Mouse (Mus musculus) embryonic facial prominence, embryonic 11.5 days (tissue): ENCODE data around the gene Gm28035. TPM values are rescaled to one million over a fixed set of nuclear protein-coding genes. Genes with fewer than 3 reads are reported as not detected.

Experiments
- ATAC-seq: fragments of 200-750 bp; cut with Nextera tagmentation; replicated peaks from 2 replicates; pipeline ENCODE4 v1.8.0; 2017; ENCODE audit warnings: low read depth; ENCODE audit not compliant: insufficient number of reproducible peaks, low FRiP score, low TSS enrichment
- DNase-seq: peaks from one replicate; pipeline ENCODE4 v3.0.0-alpha.2; 2015; ENCODE audit warnings: low spot score
- H3K27ac ChIP-seq: fragments of 300-500 bp; sonication (generic); replicated peaks from 2 replicates; pipeline ENCODE4 v1.5.1; 2014; ENCODE audit warnings: mild to moderate bottlenecking, low read depth, low read length, control low read depth
- H3K27me3 ChIP-seq: fragments of 300-500 bp; sonication (generic); 2 replicates; pipeline ENCODE4 v1.6.1; 2014; ENCODE audit warnings: mild to moderate bottlenecking, low read length, moderate library complexity, mixed read lengths; ENCODE audit not compliant: control insufficient read depth, insufficient read depth
- H3K36me3 ChIP-seq: fragments of 300-500 bp; sonication (generic); replicated peaks from 2 replicates; pipeline ENCODE4 v1.6.1; 2014; ENCODE audit warnings: low read depth, mild to moderate bottlenecking, low read length, moderate library complexity, mixed read lengths; ENCODE audit not compliant: control insufficient read depth, insufficient read depth
- H3K4me1 ChIP-seq: fragments of 300-500 bp; sonication (generic); 2 replicates; pipeline ENCODE4 v1.6.1; 2014; ENCODE audit warnings: low read length, mixed read lengths; ENCODE audit not compliant: control insufficient read depth, insufficient read depth
- H3K4me2 ChIP-seq: fragments of 300-500 bp; sonication (generic); 2 replicates; pipeline ENCODE4 v1.6.1; 2014; ENCODE audit warnings: low read depth, mild to moderate bottlenecking, control low read depth, low read length, moderate library complexity
- H3K4me3 ChIP-seq: fragments of 300-500 bp; sonication (generic); 2 replicates; pipeline ENCODE4 v1.5.1; 2014; ENCODE audit warnings: low read depth, low read length, control low read depth
- H3K9ac ChIP-seq: fragments of 300-500 bp; sonication (generic); replicated peaks from 2 replicates; pipeline ENCODE4 v1.6.1; 2014; ENCODE audit warnings: mild to moderate bottlenecking, control low read depth, low read length
- H3K9me3 ChIP-seq: fragments of 300-500 bp; sonication (generic); replicated peaks from 2 replicates; pipeline ENCODE4 v1.6.1; 2016; ENCODE audit warnings: mild to moderate bottlenecking, low read length, inconsistent platforms, mixed read lengths; ENCODE audit not compliant: control insufficient read depth
- WGBS: fragments of 180-500 bp; shearing (Covaris S2); extraction: QIAGEN DNeasy Blood & Tissue Kit; methylation state at CpG from one replicate; pipeline ENCODE4 v1.1.7; 2014; 5-methylcytosine and 5-hydroxymethylcytosine counted together
- polyA plus RNA-seq: library from polyadenylated mRNA; unstranded; fragments of >200 nt; fragmentation: Nextera tagmentation; extraction: Ambion mirVana; gene quantifications from 2 replicates; pipeline ENCODE4 v1.2.1, GENCODE M21; 2014

Gm28035 gene
- polyA plus RNA-seq, 1 experiment from 2014 or later = 0.13 TPM

GRCm38 (mm10) chr2:30309351-30309750 is 69.0 kb downstream of the Gm28035 start:
- peaks cover 19% of the 10 kb centered on the region for H3K36me3 ChIP-seq
- 93% methylated on average over 3 of the region's 3 CpGs for WGBS
- no peak overlapping the region for H3K27ac ChIP-seq
- ATAC-seq = no peak
- H3K4me3 ChIP-seq = no peak overlapping the region
- H3K4me2 ChIP-seq = no peak overlapping the region
- no peak for DNase-seq
- no peaks in the 10 kb centered on the region for H3K27me3 ChIP-seq
- no peaks in the 10 kb centered on the region for H3K4me1 ChIP-seq
- H3K9me3 ChIP-seq = no peaks in the 10 kb centered on the region
- no peak overlapping the region for H3K9ac ChIP-seq

- no peak overlapping the region for H3K9ac ChIP-seq
- no peaks in the 10 kb centered on the region for H3K27me3 ChIP-seq
- H3K4me2 ChIP-seq = no peak overlapping the region
- no peak for ATAC-seq
- no peaks in the 10 kb centered on the region for H3K9me3 ChIP-seq
- H3K4me1 ChIP-seq = no peaks in the 10 kb centered on the region
- DNase-seq = no peak
- H3K27ac ChIP-seq = no peak overlapping the region
- WGBS = 98% methylated on average over 2 of the region's 2 CpGs
- peaks cover 20% of the 10 kb centered on the region for H3K36me3 ChIP-seq
- H3K4me3 ChIP-seq = no peak overlapping the region
Observed at GRCm38 (mm10) chr2:30311481-30311880, 71.1 kb downstream of the Gm28035 start.

- no peak overlapping the region for H3K4me2 ChIP-seq
- H3K9me3 ChIP-seq = no peaks in the 10 kb centered on the region
- H3K4me3 ChIP-seq = no peak overlapping the region
- no peak overlapping the region for H3K27ac ChIP-seq
- peaks cover 22% of the 10 kb centered on the region for H3K36me3 ChIP-seq
- no peak for ATAC-seq
- no peaks in the 10 kb centered on the region for H3K27me3 ChIP-seq
- no peak overlapping the region for H3K9ac ChIP-seq
- whole genome bisulfite sequencing = 92% methylated on average over 4 of the region's 4 CpGs
- no peaks in the 10 kb centered on the region for H3K4me1 ChIP-seq
- no peak for DNase-seq
Observed at GRCm38 (mm10) chr2:30316136-30316535, 75.8 kb downstream of the Gm28035 start.

GRCm38 (mm10) chr2:30316955-30317354 is 76.6 kb downstream of the Gm28035 start:
- 93% methylated on average over 5 of the region's 5 CpGs for WGBS
- peaks cover 23% of the 10 kb centered on the region for H3K36me3 ChIP-seq
- H3K9me3 ChIP-seq = no peaks in the 10 kb centered on the region
- H3K9ac ChIP-seq = no peak overlapping the region
- no peak overlapping the region for H3K27ac ChIP-seq
- ATAC-seq (no peak), DNase-seq (no peak)
- H3K4me2 ChIP-seq = no peak overlapping the region
- H3K4me3 ChIP-seq = no peak overlapping the region
- H3K4me1 ChIP-seq = no peaks in the 10 kb centered on the region
- H3K27me3 ChIP-seq = no peaks in the 10 kb centered on the region

- no peaks in the 10 kb centered on the region for H3K4me1 ChIP-seq
- ATAC-seq = no peak
- no peaks in the 10 kb centered on the region for H3K27me3 ChIP-seq
- peaks cover 34% of the 10 kb centered on the region for H3K36me3 ChIP-seq
- no peak overlapping the region for H3K4me2 ChIP-seq
- H3K27ac ChIP-seq = no peak overlapping the region
- H3K9ac ChIP-seq = no peak overlapping the region
- H3K4me3 ChIP-seq = no peak overlapping the region
- 90% methylated on average over 4 of the region's 4 CpGs for WGBS
- no peak for DNase-seq
- H3K9me3 ChIP-seq = no peaks in the 10 kb centered on the region
Observed at GRCm38 (mm10) chr2:30319260-30319659, 78.9 kb downstream of the Gm28035 start.

- Histone ChIP-seq H3K4me2 (no peak overlapping the region), H3K4me3 (no peak overlapping the region), H3K4me1 (no peaks in the 10 kb centered on the region), H3K9ac (no peak overlapping the region), H3K27me3 (no peaks in the 10 kb centered on the region), H3K36me3 (peaks cover 19% of the 10 kb centered on the region), H3K9me3 (no peaks in the 10 kb centered on the region), H3K27ac (no peak overlapping the region)
- 95% methylated on average over 7 of the region's 7 CpGs for WGBS
- ATAC-seq = no peak
- DNase-seq = no peak
Observed at GRCm38 (mm10) chr2:30323111-30323510, 82.7 kb downstream of the Gm28035 start.

- H3K36me3 ChIP-seq = peaks cover 19% of the 10 kb centered on the region
- no peaks in the 10 kb centered on the region for H3K9me3 ChIP-seq
- ATAC-seq (no peak), DNase-seq (no peak)
- H3K27me3 ChIP-seq = no peaks in the 10 kb centered on the region
- no peaks in the 10 kb centered on the region for H3K4me1 ChIP-seq
- H3K27ac ChIP-seq = no peak overlapping the region
- H3K9ac ChIP-seq = no peak overlapping the region
- 97% methylated on average over 5 of the region's 5 CpGs for WGBS
- H3K4me2 ChIP-seq = no peak overlapping the region
- no peak overlapping the region for H3K4me3 ChIP-seq
Observed at GRCm38 (mm10) chr2:30325296-30325695, 84.9 kb downstream of the Gm28035 start.

- H3K4me3 ChIP-seq = no peak overlapping the region
- H3K36me3 ChIP-seq = peaks cover 22% of the 10 kb centered on the region
- H3K9me3 ChIP-seq = no peaks in the 10 kb centered on the region
- ATAC-seq (no peak), DNase-seq (no peak)
- no peaks in the 10 kb centered on the region for H3K27me3 ChIP-seq
- no peak overlapping the region for H3K4me2 ChIP-seq
- H3K9ac ChIP-seq = no peak overlapping the region
- H3K4me1 ChIP-seq = no peaks in the 10 kb centered on the region
- 94% methylated on average over 7 of the region's 7 CpGs for WGBS
- H3K27ac ChIP-seq = no peak overlapping the region
Observed at GRCm38 (mm10) chr2:30327276-30327675, 86.9 kb downstream of the Gm28035 start.
